Mouse (Mus musculus) kidney, postnatal 25 days (tissue): ENCODE data around the gene Abi3bp.

Source experiments
- DNase-seq, 2 experiments: peaks; one replicate each; pipeline ENCODE4 v3.0.0; 2021; ENCODE audit warnings: mixed read lengths in 2 of 2

The Abi3bp gene

DNA sequence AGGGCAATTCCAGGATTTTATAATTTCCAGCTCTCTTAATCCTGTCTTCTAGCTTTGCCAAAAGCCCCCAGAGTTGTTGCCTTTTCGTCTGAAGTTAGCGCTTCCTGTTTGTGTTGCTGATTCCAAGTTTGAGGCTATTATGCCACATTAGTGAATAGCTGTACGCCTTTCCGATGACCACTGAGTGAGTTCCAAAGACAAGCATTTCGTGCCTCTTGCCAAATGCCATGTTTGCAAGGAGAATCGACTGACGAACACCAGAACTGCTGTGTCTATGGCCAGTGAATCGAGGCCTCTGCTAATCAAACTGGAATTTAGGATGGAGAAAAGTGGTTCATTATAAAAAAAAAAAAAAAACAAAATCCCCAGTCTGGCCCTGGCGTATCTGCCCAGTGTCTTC lies 40.3 kb downstream of the Abi3bp start:
- DNase-seq, result no peak

DNA sequence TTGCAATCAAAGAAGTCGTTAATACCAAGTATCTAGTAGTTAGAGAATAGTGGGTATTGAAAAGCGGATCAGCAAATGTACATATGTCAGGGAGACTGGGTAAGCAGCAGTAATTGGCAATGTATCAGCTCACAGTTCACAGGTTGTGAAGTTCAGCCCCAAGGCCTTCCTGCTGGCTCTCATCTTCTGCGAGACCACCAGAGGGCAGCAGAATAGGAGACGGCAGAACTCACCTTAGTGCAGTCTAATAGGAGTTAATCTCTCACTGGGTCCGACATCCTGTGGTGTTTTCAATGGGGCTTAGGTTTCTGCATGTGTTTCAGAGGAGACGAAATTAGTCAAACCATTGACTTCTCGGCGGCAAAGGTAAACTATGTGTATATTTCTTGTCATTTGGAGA lies 46.7 kb downstream of the Abi3bp start:
- peak in 1 of 2 experiments; percentile 9 for DNase-seq

DNA sequence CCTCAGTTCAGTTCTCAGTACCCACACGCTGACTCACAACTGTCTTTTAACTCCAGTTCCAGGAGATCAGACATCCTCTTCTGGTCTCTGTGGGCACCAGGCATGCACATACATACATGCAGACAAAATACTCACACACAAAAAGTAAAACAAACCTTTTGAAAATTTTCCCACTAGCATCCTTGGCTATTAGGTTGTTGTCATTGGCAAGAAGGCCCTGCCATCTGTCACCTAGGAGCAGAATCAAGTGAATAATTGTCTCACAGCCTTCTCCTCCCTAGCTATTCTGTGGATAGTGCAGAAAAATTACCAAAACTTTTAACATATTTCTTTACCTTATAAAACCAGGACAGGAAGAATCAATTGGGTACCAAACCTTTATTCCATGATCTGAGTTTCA lies 48.8 kb downstream of the Abi3bp start:
- no peak for DNase-seq

DNA sequence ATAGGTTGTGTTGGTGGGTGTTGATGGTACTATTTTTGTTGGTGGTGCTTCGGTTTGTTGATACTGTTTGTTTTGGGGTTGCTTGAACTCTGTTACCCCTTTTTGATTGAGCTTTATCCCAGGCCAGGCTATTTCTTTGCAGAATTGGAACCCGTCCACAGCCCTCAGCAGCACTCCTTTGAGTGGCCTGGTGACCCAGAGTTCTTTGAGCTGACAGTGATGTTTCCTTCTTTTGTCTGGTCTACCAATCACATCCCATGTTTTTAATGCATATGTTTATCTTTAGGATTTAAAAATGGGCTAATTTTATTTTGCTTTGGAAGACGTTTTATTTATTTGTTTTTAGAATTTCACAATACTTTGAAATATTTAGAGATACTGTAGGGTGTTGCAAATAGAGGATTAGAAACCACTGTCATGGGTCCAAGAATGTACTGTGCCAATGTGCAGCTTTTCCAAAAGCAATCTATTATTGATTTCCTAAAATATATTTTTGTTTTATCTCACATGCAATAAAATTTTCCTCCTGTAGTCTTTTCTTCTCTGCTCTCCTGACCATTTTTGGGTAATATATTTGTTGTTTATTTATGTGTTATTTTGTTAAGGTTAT lies 50.5 kb downstream of the Abi3bp start:
- DNase-seq, result no peak

DNA sequence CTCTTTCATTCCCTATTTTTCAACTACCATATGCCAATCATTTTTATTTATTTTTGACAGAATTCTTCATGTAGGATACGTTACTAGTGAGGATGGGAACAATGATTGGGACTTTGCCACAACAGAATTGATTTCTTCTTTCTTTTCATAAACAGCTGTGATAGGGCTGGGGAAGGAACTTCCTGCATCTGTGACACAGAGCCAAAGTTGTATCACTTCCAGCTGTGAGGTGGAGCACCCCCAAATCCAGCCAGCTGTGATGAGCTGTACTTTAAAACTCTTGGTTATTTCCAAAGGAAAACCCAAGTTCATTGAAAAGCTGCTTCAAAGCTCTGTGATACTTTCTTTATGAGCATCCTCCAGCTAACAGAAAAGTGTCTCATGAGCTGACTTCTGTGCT lies 101.9 kb downstream of the Abi3bp start:
- DNase-seq, result no peak

DNA sequence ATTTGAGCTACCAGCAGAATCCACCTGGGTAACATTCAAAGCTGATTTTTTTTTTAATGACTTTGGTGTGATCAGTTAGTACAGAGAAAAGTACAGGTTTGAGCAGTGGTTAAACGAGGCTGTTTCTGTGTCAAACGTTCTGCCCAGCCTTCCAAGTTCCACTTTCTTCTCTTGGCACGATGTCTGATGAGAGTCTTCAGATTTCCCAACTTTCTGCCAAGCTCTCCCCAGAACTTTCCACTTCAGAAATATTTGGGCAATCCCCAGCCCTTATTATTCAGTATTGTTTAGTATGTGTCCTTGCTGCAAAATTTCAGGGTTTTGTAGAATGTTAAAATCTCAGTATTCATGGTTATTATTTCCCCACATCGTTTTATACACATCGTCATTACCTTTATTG lies 115.9 kb downstream of the Abi3bp start:
- DNase-seq, result no peak

DNA sequence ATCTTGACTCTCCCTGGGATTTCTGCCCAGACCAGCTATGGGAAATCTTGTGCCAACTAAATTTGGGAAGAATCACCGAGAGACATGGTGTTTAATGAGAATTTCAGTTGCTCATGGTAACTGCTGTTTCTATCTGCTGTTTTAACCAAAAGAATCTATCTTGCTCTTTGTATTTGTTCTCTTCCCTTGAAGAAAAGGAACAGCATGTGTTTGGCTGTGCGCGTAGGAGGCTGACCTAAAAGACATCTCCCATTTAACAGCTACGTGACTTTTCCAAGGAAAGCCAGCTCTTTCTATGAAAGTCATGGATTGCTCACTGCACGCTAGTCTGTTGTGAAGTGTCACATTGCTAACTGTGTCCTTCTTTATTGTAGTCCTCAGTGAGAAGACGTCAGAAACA lies 117.2 kb downstream of the Abi3bp start:
- no peak for DNase-seq

DNA sequence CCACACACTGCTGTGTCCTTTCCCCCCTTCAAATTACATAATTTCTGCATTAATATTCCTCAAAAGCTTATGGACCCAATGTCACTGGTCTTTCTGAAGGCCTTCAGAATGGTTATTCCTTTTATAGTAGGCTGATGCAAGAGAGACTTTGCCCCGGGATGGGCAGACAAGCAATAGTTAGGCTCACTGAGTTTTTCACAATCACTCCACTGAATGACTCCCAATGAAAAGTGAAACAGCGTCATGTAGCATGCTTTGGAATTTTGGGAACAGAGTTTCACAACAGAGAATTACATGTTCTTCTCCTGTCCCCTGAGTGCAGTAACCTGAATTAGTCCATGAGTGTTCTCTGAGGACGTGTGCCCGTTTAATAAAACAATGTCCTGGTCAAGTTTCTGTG lies 120.7 kb downstream of the Abi3bp start:
- DNase-seq, result no peak

DNA sequence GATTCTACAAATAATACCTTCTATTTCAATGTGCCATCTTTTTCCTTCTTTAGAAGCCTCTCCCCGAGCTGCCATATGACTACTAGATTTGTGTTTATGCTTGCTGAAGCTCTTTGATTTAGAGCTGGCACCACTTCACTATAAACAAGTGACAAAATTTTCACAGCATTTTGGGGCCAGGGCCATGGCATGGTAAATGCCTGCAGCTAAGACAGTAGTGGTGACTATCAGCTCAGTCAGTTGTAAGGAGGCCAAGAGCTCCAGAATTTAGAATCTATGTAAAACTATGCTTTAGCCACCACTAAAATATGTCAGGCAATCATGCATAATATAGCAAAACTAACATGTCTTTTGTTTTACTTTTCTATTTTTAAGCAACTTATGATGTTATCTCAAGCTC lies 124.7 kb downstream of the Abi3bp start:
- DNase-seq, result no peak

DNA sequence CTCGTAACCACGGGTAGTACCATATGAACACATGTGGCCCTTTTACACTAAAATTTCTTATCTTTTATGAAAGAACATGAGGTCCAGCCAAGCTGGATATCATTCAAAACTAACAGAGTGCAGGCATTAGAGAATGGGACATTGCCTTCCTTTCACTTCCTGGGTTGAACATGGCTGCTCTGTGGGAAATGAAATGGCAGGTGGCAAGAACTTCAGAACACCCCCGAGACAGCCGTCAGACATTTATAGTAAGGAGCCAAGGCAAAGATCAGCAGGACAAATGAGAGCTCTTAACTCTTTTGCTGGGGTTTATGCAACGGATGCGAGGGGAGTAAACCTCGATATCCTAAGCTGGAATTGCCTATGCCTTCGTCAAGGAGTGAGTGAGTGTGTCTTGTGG lies 132.9 kb downstream of the Abi3bp start:
- no peak for DNase-seq

DNA sequence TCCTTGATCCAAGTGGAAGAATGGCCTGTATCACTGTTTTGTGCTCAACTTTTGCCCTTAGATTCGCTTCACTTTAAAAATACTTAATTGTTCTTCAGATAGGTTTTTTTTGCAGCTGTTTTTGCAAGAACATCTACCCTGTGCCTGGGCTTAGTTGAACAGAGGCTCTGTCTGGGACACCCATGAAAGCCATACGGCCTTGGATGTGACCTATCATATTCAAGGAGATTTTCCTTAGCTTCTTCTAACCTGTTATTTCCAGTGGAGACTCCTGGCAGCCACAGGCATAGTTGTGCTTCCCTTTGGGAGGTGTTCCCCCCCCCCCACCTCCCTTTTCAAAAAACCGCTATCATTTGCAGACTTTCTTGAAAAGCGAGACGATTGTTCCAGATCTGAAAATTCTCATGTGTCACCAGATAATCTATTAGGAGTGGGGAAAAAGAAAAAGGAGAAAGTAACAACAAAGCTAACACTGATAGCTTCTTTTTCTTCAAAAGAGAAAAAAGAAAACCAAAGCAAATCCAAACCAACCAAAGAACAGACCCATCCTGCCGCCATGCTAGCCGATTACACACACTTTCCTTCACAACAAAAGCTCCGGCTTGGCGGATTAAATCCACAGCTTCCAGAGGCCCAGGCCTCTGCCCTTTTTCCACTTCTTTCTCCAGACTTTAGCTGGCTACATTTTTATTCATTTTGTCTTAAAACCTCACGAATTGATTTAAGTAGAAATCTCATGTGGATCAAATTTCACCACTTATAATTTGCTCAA lies 133.6 kb downstream of the Abi3bp start:
- no peak for DNase-seq

DNA sequence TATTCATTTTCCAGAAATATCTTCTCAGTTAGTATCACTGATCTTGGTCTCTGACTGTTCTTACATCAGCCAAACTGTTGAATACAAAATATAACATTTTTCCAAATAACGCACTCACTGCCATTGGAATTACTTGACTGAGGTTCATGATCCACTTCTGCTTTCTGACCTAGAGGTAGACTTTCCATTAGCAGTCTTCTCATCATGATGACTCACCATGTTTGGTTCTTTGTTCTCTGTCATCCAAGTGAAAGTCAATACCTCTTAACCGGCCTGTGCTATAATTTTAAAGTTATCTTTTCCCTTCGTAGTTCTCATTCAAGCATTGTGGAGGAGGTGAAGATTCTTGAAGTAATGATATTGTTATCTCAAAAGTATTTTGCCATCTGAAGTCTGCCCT lies 160.9 kb downstream of the Abi3bp start:
- DNase-seq, result no peak

DNA sequence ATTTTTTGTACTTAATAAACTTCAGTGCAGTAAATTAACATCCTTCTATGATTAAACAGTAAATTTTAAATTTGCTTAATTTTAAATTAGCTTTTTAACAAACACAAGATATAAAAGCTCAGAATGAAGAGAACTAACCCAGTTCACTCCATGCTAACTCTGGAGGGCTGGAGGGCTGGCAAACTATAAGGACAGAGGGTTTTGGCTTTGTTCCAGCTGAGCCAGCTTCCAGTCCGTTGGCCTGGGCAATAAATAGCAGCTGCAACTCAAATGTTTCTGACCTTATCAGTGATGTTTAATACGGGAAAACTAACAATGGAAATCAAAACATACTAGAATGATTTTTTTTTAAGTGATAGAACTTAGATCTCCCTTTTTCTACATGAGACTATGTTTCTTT lies 167.6 kb downstream of the Abi3bp start:
- DNase-seq, result no peak

DNA sequence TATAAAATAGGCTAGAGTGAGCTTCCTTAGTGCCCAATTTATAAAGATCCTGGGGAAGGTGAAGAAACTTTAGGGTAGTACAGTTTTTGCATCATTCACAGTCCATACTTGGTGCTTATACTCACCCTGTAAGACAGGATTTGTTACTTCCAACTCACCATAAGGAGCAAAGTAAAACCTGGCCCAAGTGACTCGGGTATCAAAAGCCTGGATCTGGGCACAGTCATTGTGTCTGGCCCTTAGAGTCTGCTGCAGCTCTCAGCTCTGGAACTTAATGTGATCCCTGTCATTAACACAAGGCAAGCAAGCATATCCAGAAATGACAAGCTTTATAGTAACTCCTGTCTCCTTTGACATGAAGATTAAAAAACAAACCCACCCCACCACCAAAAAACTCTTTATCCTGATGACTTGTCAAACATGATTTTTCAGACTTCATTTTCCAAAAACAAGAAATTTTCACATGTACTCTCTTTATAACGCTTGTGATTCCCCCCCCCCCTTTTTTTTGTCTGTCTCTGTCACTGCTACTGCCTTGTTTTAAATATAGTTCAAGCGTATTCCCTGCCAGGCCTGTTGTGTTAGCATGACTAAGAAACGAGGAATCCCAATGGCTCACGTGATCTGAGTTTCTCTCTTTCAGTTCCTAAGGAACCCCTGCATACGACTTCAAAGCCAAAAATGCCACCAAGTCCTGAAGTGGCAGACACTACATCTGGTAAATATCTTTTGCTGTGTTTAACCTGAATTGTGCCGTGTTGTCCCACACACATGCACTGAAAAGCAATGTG lies 168.9 kb downstream of the Abi3bp start:
- DNase-seq, result no peak

DNA sequence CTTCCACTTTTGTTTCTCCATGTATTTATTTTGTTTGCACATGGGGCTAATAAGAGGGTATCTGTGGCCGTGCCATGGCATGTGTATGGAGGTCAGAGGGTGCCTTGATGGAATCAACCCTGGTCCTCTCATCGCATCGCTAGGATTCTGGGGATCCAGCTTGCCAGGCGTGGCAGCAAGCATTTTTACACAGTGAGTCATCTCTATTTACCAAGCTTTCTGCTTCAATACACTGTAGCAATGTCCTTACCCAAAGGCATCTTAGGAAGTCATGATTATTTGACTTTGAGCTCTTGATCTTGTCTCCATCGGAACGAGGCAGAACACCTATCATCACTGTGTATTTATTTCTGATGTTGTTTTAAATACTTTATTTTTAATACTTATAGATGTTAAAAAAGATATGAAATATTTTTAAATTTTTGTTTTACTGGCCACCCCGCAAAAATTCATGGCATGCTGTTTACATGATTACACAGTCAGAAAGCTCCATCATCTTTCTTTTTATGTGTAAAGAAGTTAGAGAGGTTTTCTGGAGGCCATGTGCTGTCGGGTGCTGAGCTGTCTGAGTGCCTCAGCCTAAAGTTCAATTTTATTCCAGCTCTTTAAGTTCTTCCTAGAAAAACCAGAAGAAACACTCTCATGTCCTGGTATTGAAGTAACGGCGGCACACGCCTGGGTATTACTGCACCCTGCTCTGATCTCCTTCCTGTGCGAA lies 177.7 kb downstream of the Abi3bp start:
- DNase-seq, result peak in 1 of 2 experiments; percentile 38

DNA sequence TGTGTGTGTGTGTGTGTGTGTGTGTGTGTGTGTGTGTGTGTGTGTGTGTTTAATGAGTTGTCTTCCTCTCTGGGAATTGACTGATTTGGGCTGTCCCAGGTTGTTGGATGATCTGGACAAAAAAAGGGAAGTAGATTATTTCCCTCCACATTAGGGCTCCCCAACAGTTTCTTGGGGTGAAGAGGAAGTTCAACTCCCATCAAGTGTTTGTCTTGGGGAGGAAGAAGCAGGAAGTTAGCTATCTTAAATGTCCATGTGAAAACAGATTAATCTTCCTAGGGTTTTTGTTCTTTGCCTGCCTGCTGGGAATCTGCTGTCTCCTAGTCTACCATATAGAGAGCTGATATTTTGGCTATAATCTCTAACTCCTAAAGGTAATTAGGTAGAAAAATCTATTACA lies 181.2 kb downstream of the Abi3bp start:
- DNase-seq, result no peak

DNA sequence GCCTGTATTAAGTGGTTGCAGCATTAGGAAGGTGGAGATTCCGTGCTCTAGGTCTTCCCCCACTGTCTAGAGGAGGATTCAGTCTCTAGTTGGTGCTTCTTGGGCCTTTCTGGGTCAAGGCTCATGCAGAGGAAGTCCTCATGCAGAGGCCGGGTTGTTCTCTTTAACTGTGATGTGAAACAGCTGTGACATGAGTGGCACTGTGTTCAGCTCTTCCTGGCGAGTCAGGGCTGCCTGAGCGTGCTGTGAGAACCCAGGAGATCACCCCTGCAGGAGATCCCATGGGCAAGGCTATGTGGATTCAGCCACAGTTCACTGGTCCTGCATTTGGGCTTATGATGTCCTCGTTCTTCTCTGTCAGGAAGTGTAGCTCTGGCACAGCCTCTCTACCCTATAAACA lies 191.8 kb downstream of the Abi3bp start:
- DNase-seq, result no peak

DNA sequence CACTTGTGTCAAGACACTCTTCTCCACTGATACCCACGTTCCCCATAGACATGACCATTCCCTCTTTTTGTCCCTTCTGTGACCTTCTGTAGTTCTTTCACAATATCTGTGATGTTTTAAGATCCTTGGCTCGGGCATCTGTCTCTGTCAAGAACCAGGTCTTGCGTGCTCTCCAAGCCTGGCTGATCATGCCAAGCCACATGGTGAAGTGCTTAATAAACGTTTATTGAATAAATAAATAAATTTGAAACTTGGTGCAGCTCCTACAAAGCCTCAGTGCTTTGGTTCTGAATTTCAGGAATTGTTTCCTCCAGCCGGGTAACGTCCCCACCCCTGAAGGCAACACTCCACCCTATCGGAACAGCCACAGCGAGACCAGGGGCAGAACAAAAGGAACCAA lies 193.3 kb downstream of the Abi3bp start:
- no peak for DNase-seq

DNA sequence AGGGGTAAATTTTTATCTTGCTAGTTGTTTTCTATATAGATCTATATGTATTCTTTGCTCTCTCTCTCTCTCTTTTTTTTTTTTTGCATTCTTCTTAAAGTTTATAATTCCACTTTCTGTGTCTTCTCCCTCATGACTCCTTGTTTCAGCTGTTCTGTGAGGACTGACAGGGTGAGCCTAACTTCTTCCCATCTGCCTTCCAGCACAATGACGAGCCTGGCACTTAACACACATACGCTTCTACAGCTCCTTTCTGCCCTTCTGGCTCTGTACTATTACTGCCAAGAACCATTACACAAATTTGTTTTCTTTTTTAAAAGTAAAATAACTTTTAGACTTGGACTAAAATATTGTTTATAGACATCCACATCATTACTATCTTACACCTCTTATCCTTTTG lies 195.7 kb downstream of the Abi3bp start:
- no peak for DNase-seq

DNA sequence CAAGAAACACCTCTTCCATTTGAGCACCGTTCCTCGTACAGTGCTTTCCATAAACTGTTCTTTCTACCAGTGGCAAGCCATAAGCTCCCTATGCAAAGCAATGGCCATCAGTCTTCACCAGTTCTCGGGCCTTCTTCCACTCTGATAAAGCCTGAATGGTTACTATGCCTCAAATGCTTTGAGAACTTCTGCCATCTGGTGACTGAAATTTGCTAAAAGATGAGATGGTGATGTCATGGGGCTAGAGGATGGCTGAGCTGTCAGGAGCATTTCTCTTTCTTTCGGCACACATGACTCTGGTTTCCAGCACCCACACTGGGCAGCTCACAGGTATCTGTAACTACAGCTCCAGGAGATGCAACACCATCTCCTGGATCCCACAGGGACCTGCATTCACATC lies 199.5 kb downstream of the Abi3bp start:
- peak in 1 of 2 experiments; percentile 3 for DNase-seq

DNA sequence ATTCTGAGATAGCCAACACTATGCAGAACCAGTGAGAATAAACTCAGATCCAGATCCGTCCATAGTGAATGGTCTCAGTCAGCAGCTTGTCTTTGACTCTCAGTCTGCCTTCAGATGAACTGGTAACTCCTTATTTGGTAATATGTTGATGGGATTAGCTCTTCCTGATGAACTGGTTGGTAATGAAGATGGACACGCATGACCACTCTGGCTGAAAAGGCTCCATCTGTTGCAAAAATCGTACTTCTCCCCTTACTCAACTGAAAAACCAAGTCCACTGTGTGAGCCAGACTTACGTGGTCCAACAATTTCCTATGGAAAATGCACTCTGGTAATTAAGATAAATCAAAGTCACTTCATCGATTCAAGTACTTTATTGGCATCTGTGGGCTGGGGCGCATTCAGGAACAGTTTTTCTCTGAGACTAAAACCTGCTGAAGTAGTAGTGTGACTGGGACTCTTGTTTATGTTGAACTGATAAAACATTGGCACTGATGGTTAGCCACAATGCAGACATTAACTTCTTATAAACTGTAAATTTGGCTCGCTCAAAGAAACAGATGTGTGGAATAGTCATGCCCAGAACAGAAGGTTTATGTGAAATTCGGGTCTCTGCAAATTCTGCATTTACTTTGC lies 203.4 kb downstream of the Abi3bp start:
- no peak for DNase-seq

DNA sequence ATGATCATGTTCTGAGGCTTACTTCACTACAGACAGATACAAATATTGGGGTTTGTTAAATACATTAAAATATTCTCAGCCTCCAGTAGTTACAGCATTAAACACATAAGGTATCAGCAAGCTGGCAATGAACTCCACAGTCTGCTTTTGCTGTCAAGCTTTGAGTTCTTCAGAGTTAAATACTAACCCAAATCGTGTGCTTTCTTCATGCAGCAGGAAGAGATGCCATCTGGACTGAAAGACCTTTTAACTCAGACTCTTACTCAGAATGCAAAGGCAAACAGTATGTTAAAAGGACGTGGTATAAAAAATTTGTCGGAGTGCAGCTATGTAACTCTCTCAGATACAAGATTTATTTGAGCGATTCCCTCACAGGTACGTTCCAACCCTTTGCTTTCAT lies 209.1 kb downstream of the Abi3bp start:
- no peak for DNase-seq

DNA sequence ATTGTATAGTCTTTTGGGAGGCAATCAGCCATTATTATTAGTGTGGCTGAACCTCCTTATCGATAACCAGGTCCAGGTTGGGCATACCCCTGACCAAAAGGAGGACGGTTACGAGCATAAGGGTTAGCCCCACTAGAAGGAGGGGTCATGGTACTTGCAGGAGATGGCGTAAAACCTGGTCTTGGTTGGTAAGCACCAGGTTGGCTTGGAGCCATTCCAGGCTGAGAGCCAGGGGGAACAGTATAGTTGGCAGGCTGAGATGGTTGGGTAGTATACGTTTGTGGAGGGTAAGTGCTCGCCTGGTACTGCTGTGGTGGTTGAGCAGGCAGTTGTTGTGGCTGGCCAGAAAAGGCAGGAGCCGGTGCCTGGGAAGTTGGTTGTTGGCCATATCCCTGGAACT lies 213.0 kb downstream of the Abi3bp start:
- no peak for DNase-seq
